Mouse (Mus musculus) adrenal gland, postnatal 25 days (tissue): ENCODE measurements at regions not wholly inside any gene's neighbourhood (a gene's known extent, or its start where the extent isn't known, plus 50 kb on each side); places are given as distances from the start of the nearest gene placed in this dataset.
A peak's percentile ranks its signal among the peaks of the same experiment; 100 is the strongest.

ENCODE experiments used
- DNase-seq: peaks from one replicate; pipeline ENCODE4 v3.0.0; 2021; ENCODE audit warnings: mixed read lengths

- DNase-seq = no peak
Observed at GRCm38 (mm10) chr11:7944373-7944772, 720.0 kb downstream of the Tns3 start.

DNA sequence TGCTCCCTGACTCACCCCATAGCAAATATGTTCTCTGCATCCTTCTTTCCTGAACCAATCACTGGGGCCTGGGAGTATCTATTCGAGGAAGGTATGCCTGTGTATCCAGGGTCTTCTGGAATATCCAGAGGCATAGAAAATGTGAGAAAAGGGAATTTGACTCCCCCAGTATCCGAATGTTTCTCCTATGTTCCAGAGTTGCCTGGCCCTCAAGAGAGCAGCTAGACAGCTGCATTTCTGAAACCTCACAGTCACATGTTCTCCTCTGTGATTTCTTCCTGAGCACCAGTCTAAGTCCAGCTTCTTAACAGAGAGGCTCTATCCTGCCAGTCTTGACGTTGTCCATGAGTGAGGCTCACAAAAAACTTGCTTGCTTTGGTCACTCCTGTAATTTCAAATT, 719.9 kb upstream of the Igfbp3 start:
- DNase-seq = no peak

- DNase-seq = no peak
Observed at GRCm38 (mm10) chr11:7932638-7933037, 718.9 kb upstream of the Igfbp3 start.

DNA sequence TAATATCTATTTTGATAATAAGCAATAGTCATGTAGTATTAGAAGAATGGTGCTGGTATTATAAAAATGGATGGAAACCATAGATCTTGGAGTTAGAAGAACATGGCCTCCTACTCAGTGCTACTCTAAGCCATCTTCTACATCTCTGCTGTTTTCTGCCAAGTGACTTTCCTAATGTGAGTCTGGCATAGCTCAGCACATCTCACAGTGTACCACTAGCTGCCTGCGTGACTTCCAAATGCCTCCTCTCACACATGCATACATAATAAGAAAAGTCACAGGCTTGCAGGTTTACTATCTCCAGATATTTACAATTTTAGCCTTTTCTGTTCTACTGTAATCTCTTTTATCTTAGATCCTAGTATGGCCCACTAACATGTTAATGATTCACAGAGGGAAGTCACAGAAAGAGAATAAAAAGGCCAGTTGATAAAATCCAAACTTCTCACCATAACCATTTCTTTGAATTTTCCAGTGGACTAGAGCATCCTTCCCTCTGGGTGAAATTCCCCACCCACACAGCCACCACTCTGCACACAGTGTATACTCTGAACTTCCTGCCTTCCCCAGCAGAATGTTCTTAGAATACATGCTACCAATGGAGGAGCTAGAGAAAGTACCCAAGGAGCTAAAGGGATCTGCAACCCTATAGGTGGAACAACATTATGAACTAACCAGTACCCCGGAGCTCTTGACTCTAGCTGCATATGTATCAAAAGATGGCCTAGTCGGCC, 717.5 kb upstream of the Igfbp3 start:
- DNase-seq = no peak

DNA sequence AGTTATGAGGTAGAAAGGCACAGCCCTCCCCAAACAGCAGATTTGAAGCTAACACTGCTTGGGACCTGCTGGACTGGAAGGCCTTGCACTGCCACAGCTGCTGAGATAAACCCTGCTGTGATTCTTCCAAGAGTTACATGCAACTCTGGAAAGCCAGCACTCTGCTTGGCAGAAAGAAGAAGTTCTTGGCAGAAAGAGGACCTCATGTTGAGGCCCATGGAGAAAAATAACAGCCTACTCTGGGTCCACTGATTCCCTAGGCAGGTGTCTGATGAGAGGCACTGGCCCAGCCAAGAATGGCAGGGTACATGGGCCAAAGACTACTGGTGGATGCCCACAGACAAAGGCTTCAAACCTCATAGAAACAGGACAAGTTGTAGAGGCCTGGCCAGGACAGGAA, 714.0 kb upstream of the Igfbp3 start:
- no peak for DNase-seq

DNA sequence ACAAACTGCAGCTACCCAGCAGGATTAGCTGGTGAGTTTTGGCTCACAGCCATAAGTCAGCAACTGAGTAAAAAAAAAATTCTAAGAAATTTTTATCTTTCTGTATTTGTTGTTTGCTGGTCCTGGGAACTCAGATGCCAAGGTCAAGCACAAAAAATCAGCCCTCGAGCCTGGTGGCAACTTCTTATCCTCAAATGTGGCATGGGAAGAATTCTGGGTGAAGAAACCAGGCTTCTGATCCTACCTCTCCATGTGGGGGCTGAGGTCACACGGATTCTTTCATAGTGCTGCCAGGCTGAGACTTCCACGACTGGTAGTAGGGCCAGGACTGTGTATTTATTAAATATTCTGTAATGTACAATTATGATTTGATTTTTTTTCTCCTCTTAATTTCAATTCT, 698.3 kb upstream of the Igfbp3 start:
- peak; percentile 1 for DNase-seq

DNA sequence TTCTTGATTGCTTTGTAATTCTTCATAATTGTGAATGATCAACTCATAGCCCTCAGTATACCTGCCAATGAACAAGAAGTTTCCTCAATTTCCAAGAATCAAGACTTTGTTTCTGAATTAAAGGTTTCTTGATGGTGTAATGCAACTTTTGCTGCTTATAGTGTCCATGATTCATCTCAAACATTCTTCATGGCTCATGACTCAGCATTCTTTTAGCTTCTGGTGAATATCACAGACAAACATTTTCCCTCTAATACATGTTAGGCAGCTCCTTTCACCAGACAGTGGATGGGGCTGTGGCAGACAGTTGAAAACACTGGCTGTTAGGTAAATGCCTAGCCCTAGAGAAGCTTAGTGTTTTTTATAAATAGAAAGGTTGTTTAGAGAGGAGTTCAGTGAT, 686.5 kb upstream of the Igfbp3 start:
- no peak for DNase-seq

GRCm38 (mm10) chr11:7898204-7898603, 684.5 kb upstream of the Igfbp3 start:
- no peak for DNase-seq

DNA sequence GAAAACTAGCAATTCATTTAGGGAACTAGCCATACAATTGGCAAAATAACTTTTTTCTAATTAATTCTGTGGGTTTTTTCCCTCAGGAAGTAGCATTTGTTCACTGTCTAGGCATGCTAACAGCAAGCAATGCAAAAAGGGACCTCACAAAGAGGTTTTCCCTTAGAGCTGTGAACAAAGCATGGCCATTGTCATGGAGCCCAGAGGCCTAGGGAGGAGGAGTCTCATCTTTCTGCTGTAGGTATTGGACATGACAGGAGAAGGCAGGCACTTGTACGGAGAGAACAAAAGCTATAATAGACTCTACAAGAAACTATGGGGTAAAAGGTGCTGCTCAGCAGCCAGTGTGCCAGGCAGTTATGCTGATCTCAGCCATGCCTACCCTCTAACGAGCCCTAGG, 666.8 kb upstream of the Igfbp3 start:
- no peak for DNase-seq

DNA sequence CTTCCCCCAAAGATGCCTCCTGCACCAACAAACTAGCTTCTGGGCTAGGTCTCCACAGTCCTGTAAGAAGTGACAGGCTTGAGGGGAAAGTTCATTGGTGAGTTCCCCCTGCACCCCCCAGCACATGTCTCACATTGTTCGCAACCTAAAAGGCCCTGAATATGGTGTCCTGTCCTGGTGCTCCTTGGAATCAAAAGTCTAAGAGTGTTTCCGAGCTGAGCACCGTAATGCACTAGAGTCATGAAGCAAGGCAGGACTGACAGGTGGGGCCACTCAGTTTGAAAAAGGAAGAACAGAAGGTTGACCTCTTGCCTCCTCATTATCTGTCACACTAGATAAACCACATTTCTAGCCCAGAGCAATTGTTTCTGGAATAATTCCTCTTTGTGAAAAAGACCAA, 650.4 kb upstream of the Igfbp3 start:
- no peak for DNase-seq

DNA sequence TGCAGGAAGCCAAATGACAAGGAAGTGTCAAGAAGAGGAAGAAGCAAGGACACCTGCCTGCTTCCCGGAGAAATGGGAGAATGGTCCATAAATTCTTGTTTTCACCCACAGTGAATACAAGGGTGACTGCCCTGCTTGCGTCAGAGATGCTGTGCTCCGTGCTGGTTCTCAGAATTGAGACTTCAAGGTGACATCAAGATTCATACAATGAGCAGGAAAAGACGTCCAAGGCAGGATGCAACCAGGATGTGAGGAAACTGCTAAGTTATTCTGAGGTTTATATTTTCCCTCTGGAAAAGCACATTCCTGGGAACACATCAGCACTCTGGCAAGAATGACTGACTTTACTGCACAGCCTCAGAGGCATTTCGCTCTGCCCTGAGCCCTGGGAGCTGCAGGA, 650.0 kb upstream of the Igfbp3 start:
- no peak for DNase-seq

GRCm38 (mm10) chr11:7862547-7862946, 648.8 kb upstream of the Igfbp3 start:
- DNase-seq = no peak

DNA sequence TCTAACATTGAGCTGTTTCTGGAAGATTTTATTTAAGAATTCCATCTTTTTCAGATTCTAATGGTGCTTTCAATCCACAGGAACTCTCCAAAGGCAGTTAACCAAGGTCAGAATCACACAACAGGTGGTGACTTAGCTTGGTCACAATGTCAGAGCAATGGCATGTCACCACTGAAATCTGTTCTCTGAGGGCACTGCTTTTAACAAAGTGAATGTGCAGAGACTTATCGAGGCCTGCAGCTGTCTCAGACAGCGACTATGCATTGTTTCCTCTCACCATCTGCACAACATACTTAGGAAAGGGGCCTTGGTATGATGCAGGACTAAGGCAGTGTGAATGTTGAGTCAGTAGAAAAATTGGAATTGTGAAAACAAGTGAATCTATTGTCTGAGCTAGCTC, 638.9 kb upstream of the Igfbp3 start:
- DNase-seq = no peak

GRCm38 (mm10) chr11:7838311-7839237, 624.9 kb upstream of the Igfbp3 start:
- no peak for DNase-seq

DNA sequence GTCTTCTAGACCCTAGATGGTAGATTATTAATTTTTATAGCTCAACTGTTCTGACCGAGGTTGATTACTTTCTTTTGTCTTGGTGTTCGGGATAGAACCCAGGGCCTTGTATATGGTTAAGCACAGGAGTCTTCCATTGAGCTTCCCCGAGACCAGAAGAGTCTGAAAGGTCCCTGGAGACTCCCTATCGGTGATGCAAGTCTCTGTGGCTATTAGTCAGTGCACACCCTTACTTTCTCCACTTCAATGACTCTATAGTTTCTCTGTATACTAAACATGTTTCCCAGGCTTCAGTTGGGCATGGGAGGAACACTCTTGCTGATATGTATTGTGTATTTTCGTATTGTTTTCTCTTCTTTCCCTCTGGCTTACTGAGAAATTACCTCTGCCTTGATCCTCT, 623.8 kb upstream of the Igfbp3 start:
- no peak for DNase-seq

DNA sequence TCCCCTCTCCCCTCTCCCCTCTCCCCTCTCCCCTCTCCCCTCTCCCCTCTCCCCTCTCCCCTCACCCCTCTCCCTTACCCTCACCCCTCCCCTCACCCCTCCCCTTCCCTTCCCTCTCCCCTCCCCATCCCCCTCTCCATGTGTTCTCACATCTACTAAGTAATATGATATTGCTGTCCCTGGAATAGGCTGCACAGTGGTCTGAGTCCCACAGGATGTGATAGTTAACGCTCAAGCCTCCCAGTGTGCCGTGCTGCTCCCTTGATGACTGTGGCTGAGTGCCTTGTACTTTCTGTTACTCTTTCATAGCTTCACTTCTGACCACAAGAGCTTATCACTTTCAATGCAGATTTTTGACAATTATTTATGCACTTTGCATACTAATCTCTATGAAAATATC, 620.4 kb upstream of the Igfbp3 start:
- DNase-seq = no peak

- no peak for DNase-seq
Observed at GRCm38 (mm10) chr11:7832376-7832775, 618.7 kb upstream of the Igfbp3 start.

DNA sequence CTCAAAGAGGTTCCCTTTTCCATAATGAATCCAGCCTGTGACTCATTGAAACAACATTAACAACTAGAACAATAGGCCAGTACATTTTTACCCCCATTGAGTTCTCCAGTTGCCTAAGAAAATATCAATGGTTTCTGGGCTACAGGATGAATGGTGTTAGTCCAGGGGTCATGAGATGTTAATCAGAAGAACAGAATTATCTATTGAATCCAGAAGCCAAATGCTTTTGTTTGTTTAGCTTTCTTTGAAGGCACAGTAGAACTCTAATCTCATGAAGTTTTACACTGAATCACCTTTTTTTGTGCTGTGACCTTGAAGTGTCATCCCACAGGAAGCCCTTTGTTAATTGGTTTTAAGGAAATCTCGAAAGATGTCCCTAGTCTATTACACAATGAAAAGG, 616.0 kb upstream of the Igfbp3 start:
- no peak for DNase-seq

DNA sequence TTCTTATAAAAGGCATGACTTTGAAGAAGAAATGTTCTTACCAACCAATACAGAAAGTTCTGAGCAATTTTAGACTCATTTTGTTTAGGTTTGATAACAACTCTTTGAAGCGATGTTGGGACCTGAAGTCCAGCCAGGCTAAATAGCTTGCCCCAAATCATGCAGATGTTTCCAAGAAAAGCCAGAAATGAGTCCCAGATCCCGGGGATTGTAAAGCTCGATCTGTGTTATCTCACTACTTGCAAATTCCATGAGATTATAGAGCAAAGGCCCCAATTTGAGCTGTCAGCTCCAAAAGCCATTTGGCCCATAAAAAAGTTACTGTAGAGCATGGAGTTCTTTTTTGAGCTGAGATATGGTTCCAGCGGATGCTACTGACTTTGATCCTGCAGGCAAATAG, 614.3 kb upstream of the Igfbp3 start:
- DNase-seq = no peak

DNA sequence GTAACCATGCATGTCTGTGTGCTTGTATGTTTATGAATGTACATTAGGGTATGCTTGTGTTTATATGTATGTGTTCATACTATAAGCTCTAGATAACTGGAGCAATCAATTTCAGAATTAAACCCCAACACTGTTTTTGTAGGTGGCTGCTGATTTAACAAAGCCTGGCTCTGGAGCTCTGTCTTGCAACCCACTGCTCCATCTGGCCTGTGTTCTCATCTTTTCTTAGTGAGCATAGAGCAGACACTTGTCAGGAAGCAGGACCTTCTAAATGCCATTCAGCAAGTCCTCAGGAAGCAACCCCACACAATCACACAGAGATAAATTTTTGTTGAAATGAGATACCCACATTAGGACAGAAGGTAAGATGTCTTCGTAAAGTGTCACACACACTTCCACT, 613.7 kb upstream of the Igfbp3 start:
- no peak for DNase-seq

GRCm38 (mm10) chr11:7815750-7816149, 602.0 kb upstream of the Igfbp3 start:
- peak; percentile 16 for DNase-seq

GRCm38 (mm10) chr11:7814556-7814955, 600.8 kb upstream of the Igfbp3 start:
- no peak for DNase-seq

GRCm38 (mm10) chr11:7812436-7812835, 598.7 kb upstream of the Igfbp3 start:
- DNase-seq = no peak

DNA sequence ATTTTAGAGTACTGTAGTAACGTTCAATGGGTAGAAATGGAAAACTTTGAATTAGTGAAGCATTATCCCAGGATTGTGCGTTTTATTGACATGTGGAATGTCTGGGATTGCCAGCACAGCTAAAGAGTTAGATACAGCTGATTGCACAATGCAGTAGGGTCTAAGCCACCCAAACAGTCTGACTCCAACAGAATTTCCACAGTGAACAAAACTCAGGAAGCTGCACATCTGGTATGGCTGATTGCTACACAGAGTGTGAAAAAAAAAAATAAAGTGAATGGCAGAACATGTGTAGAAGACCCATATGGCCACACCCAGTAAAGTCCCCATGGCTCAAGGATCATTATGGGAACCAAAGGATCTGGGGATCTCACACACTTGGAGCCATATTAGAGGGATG, 596.0 kb upstream of the Igfbp3 start:
- DNase-seq = no peak
